Mouse (Mus musculus): ENCODE measurements around the gene Atg9b. TPM values are rescaled to one million over a fixed set of nuclear protein-coding genes. Genes with fewer than 3 reads are reported as not detected.

The Atg9b gene
- polyA plus RNA-seq, 1 experiment, result 10.6 TPM

DNA sequence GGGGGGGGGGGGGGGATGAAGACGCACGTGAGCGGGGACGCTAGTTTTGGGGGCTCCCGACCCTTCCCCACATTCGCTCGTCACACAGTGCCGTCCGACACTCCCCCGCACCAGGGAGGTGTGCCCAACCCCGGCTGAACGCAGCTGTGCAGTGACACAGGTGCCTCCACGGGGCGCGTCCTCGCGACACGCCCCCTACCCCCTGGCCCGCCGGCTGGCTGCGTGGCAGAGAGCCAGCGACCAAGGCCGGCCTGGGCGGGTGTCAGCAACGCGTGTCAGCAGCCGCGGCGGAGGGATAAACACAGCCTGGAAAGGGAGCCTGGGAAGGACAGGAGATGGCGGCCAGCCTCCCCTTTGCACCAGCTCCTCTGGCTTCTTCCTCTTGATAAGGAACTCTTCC is 43.4 kb downstream of the Atg9b start:
- H3K9ac ChIP-seq (ENCODE audit: low read depth, poor library complexity, severe bottlenecking), result 0 out of 2 replicates have a peak overlapping the region, but pooled peaks have one; percentile 24
- no peaks in the 10 kb centered on the region for H3K27me3 ChIP-seq (ENCODE audit: control insufficient read depth, insufficient read depth, low read length, poor library complexity, severe bottlenecking)
- no peaks in the 10 kb centered on the region for H3K36me3 ChIP-seq (ENCODE audit: control insufficient read depth, insufficient read depth, low read length, poor library complexity, severe bottlenecking)
- no peaks in the 10 kb centered on the region for H3K9me3 ChIP-seq (replicated peaks; ENCODE audit: control insufficient read depth, insufficient read depth, low read length, poor library complexity, severe bottlenecking)
- peaks cover 7% of the 10 kb centered on the region for H3K4me1 ChIP-seq (ENCODE audit: control insufficient read depth, insufficient read depth, low read length)
- H3K27ac ChIP-seq (ENCODE audit: insufficient read depth, low read length), result no peak overlapping the region
- TF ChIP-seq POLR2A (IDR thresholded peaks at IDR 0.05; ENCODE audit: insufficient read depth, low read length) (no peak), EP300 (IDR thresholded peaks at IDR 0.05; ENCODE audit: insufficient read depth, low read depth, low read length) (no peak), CTCF (IDR thresholded peaks at IDR 0.05; ENCODE audit: low read depth, low read length) (no peak)
- H3K4me3 ChIP-seq (ENCODE audit: low read depth, low read length), result peak overlapping the region; percentile 65

DNA sequence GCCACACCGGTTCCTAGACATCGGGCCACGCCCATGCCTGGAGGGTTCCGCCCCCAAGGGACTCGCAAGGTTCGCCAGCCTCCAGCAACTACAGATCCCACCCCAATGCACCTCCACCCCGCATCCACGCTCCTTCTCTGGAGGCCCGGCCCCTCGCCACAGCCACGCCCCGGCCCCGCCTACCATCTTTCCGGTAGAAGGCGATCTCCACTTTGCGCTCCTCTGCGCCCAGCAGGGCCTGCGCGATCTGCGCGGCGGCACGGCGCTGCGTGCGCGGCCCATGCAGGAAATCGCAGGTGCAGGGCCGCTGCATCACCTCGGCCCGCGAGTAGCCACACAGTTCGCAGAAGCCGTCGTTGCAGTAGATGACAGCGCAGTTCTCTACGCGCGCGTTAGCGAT is 43.8 kb downstream of the Atg9b start:
- Histone ChIP-seq H3K9me3 (replicated peaks; ENCODE audit: control insufficient read depth, insufficient read depth, low read length, poor library complexity, severe bottlenecking) (no peaks in the 10 kb centered on the region), H3K9ac (ENCODE audit: low read depth, poor library complexity, severe bottlenecking) (0 out of 2 replicates have a peak overlapping the region, but pooled peaks have one; percentile 24), H3K4me1 (ENCODE audit: control insufficient read depth, insufficient read depth, low read length) (peaks cover 7% of the 10 kb centered on the region), H3K27me3 (ENCODE audit: control insufficient read depth, insufficient read depth, low read length, poor library complexity, severe bottlenecking) (no peaks in the 10 kb centered on the region), H3K4me3 (ENCODE audit: low read depth, low read length) (peak overlapping the region; percentile 65), H3K36me3 (ENCODE audit: control insufficient read depth, insufficient read depth, low read length, poor library complexity, severe bottlenecking) (no peaks in the 10 kb centered on the region), H3K27ac (ENCODE audit: insufficient read depth, low read length) (no peak overlapping the region)
- TF ChIP-seq CTCF (IDR thresholded peaks at IDR 0.05; ENCODE audit: low read depth, low read length), result no peak
- peak; percentile 41 for TF ChIP-seq POLR2A (IDR thresholded peaks at IDR 0.05; ENCODE audit: insufficient read depth, low read length)

DNA sequence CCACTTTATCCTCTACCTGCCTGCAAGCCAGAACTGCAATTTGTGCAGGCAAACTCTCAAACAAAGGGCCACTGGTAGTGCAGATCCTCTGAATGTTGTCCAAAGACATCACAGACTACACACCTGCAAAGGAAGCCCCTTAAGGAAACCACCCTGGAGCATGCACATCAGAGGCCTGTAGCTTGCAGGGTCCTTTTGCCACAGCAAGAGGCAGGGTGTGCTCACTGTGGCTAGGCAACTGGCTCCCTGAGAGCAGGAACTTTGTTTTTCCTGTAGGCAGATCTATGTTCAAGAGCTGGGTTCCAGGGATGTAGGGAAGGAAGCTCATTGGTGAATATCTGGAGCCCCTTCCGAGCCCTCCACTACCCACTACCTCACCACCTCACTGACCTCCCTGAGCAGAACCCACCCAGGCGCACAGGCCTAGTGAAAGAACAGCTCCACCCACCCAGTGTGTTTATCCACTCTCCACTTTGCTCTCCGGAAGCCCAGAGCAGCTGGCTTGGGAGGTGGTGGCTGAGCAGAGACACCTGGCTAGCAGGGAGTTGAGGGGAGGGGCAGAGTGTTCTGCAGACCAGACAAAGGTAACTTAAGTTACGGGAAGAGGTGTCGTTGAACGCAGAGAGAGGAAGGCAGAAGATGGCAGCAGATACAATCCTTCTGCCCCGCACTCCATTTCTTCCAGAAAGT is 44.6 kb downstream of the Atg9b start:
- Histone ChIP-seq H3K4me1 (ENCODE audit: control insufficient read depth, insufficient read depth, low read length) (peaks cover 7% of the 10 kb centered on the region), H3K36me3 (ENCODE audit: control insufficient read depth, insufficient read depth, low read length, poor library complexity, severe bottlenecking) (no peaks in the 10 kb centered on the region), H3K9ac (ENCODE audit: low read depth, poor library complexity, severe bottlenecking) (no peak overlapping the region), H3K9me3 (replicated peaks; ENCODE audit: control insufficient read depth, insufficient read depth, low read length, poor library complexity, severe bottlenecking) (no peaks in the 10 kb centered on the region), H3K27ac (ENCODE audit: insufficient read depth, low read length) (no peak overlapping the region), H3K4me3 (ENCODE audit: low read depth, low read length) (no peak overlapping the region), H3K27me3 (ENCODE audit: control insufficient read depth, insufficient read depth, low read length, poor library complexity, severe bottlenecking) (no peaks in the 10 kb centered on the region)
- no peak for TF ChIP-seq CTCF (IDR thresholded peaks at IDR 0.05; ENCODE audit: low read depth, low read length)
- TF ChIP-seq EP300 (IDR thresholded peaks at IDR 0.05; ENCODE audit: insufficient read depth, low read depth, low read length), result no peak
- no peak for TF ChIP-seq POLR2A (IDR thresholded peaks at IDR 0.05; ENCODE audit: insufficient read depth, low read length)

DNA sequence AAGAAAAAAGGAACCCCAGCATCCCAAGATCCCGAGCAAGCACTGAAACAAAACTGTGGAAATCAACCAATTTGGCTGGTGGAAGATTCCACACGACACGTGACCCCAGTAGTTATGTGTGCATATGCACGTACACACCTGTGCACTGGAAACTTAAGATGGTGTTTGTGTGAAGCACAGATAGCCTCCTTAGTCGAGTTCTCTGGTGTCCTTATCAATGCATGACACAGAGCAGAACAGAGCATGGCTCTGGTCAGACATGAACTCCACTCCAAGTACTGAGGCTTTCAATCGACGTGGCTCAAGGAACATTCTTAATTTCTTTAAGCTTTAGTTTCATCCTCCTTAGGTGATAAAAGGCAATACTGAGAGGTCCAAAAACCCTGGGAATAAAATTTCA is 45.6 kb downstream of the Atg9b start:
- Histone ChIP-seq H3K9ac (ENCODE audit: low read depth, poor library complexity, severe bottlenecking) (no peak overlapping the region), H3K4me1 (ENCODE audit: control insufficient read depth, insufficient read depth, low read length) (peaks cover 7% of the 10 kb centered on the region), H3K27ac (ENCODE audit: insufficient read depth, low read length) (no peak overlapping the region), H3K9me3 (replicated peaks; ENCODE audit: control insufficient read depth, insufficient read depth, low read length, poor library complexity, severe bottlenecking) (no peaks in the 10 kb centered on the region), H3K36me3 (ENCODE audit: control insufficient read depth, insufficient read depth, low read length, poor library complexity, severe bottlenecking) (no peaks in the 10 kb centered on the region), H3K27me3 (ENCODE audit: control insufficient read depth, insufficient read depth, low read length, poor library complexity, severe bottlenecking) (no peaks in the 10 kb centered on the region), H3K4me3 (ENCODE audit: low read depth, low read length) (no peak overlapping the region)
- TF ChIP-seq CTCF (IDR thresholded peaks at IDR 0.05; ENCODE audit: low read depth, low read length) (no peak), EP300 (IDR thresholded peaks at IDR 0.05; ENCODE audit: insufficient read depth, low read depth, low read length) (no peak), POLR2A (IDR thresholded peaks at IDR 0.05; ENCODE audit: insufficient read depth, low read length) (no peak)

DNA sequence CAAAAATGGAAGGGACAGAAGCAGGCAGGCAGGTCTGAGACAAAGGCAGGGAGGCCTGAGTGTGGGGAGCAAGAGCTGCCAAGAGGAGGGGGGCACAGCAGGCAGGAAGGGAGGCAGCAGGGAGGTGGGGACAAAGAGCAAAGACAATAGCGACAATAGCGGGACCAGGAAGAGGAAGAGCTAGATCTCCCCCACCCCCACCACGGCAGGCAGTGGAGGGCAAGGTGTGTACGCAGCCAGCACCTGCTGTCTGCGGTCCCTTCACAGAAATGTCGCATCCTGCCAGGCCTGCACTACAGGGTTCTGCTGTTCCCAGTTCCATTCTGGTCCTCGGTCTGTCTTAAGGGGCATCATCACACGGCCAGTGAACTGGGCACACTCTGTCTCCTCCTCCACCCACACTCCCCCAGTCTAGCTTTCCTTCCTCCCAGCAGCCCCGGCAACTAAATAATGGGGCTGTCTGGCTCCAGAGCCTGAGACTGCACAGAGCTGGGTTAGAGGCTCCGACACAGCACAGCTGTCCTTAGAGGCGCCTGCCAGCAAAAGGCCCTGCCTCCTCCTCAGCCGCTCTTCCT is 47.4 kb downstream of the Atg9b start:
- TF ChIP-seq EP300 (IDR thresholded peaks at IDR 0.05; ENCODE audit: insufficient read depth, low read depth, low read length) (no peak), CTCF (IDR thresholded peaks at IDR 0.05; ENCODE audit: low read depth, low read length) (no peak), POLR2A (IDR thresholded peaks at IDR 0.05; ENCODE audit: insufficient read depth, low read length) (no peak)
- H3K27ac ChIP-seq (ENCODE audit: insufficient read depth, low read length), result no peak overlapping the region
- H3K9ac ChIP-seq (ENCODE audit: low read depth, poor library complexity, severe bottlenecking), result no peak overlapping the region
- no peaks in the 10 kb centered on the region for H3K36me3 ChIP-seq (ENCODE audit: control insufficient read depth, insufficient read depth, low read length, poor library complexity, severe bottlenecking)
- H3K4me1 ChIP-seq (ENCODE audit: control insufficient read depth, insufficient read depth, low read length), result peaks cover 5% of the 10 kb centered on the region
- H3K27me3 ChIP-seq (ENCODE audit: control insufficient read depth, insufficient read depth, low read length, poor library complexity, severe bottlenecking), result no peaks in the 10 kb centered on the region
- H3K9me3 ChIP-seq (replicated peaks; ENCODE audit: control insufficient read depth, insufficient read depth, low read length, poor library complexity, severe bottlenecking), result no peaks in the 10 kb centered on the region
- H3K4me3 ChIP-seq (ENCODE audit: low read depth, low read length), result no peak overlapping the region

DNA sequence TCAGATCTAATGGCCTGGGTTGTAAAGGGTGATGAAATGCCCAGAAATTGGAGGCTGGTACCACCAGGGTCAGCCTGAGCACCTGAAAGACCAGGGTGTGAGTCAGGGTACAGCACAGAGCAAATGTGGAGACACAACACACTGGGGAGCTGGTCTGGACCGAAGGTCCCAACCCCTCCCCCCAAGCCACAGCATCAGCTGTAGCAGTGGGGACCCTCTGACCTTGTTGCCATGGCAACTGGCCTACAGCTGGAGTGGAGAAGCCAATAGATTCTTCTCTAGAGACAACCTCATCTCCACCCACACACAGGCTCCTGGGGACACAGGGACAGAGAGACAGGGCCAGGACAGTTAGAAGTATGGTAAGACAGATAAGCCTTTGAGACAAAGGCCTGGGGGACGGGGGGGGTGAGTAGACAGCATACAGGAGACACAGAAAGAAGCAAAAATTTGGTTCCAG is 47.9 kb downstream of the Atg9b start:
- Histone ChIP-seq H3K27me3 (ENCODE audit: control insufficient read depth, insufficient read depth, low read length, poor library complexity, severe bottlenecking) (no peaks in the 10 kb centered on the region), H3K9ac (ENCODE audit: low read depth, poor library complexity, severe bottlenecking) (no peak overlapping the region), H3K9me3 (replicated peaks; ENCODE audit: control insufficient read depth, insufficient read depth, low read length, poor library complexity, severe bottlenecking) (no peaks in the 10 kb centered on the region), H3K27ac (ENCODE audit: insufficient read depth, low read length) (no peak overlapping the region), H3K4me3 (ENCODE audit: low read depth, low read length) (no peak overlapping the region), H3K36me3 (ENCODE audit: control insufficient read depth, insufficient read depth, low read length, poor library complexity, severe bottlenecking) (no peaks in the 10 kb centered on the region), H3K4me1 (ENCODE audit: control insufficient read depth, insufficient read depth, low read length) (peaks cover 5% of the 10 kb centered on the region)
- TF ChIP-seq CTCF (IDR thresholded peaks at IDR 0.05; ENCODE audit: low read depth, low read length) (no peak), EP300 (IDR thresholded peaks at IDR 0.05; ENCODE audit: insufficient read depth, low read depth, low read length) (no peak)
